Mouse (Mus musculus): Measurements from ENCODE around the gene B4galt4.

DNA sequence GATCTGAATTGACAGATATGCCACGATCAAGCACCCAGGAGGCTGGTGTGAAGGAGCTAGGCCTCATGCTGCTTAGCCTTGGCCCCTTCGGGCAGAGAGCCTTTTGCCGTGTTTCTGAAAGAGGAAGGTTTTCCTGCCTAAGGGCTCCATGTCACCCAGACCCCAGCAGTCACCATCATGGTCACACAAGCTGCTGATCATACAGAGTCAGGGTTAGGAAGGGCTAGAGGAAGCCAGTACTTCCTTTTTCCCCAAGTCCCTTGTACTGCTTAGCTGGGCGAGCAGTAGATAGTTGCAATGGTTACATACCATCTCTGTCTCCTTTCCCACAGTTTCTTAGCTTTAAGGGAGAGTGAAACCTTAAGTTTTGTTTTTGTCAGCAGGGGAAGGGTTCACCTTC is 21.4 kb downstream of the B4galt4 start:
- TF ChIP-seq CTCF (IDR thresholded peaks at IDR 0.05; ENCODE audit: extremely low read depth, insufficient read depth, low read length) = no peak
- TF ChIP-seq POLR2A (IDR thresholded peaks at IDR 0.05; ENCODE audit: extremely low read depth, insufficient read depth, low read length) = no peak

Measured in cortical plate, adult 2 months (tissue).